Mouse (Mus musculus) stomach, embryonic 16.5 days (tissue): ENCODE measurements around the gene Pik3r5. TPM values are rescaled to one million over a fixed set of nuclear protein-coding genes. Genes with fewer than 3 reads are reported as not detected.

Experiments
- ATAC-seq: fragments of 200-750 bp; cut with Nextera tagmentation; 2 replicates; pipeline ENCODE4 v1.8.0; 2017; ENCODE audit warnings: moderate number of reproducible peaks, moderate TSS enrichment; ENCODE audit not compliant: insufficient read depth, low FRiP score
- H3K27ac ChIP-seq: fragments of 300-500 bp; sonication (generic); 2 replicates; pipeline ENCODE4 v1.5.1; 2014; ENCODE audit warnings: low read length
- H3K27me3 ChIP-seq: fragments of 300-500 bp; sonication (generic); 2 replicates; pipeline ENCODE4 v1.6.1; 2014; ENCODE audit warnings: low read length, control low read depth, mixed read lengths; ENCODE audit not compliant: control insufficient read depth, insufficient read depth
- H3K36me3 ChIP-seq: fragments of 300-500 bp; sonication (generic); 2 replicates; pipeline ENCODE4 v1.6.1; 2014; ENCODE audit warnings: low read length; ENCODE audit not compliant: control insufficient read depth, insufficient read depth
- H3K4me1 ChIP-seq: fragments of 300-500 bp; sonication (generic); 2 replicates; pipeline ENCODE4 v1.6.1; 2014; ENCODE audit warnings: low read length, control low read depth, mixed read lengths; ENCODE audit not compliant: control insufficient read depth, insufficient read depth
- H3K4me2 ChIP-seq: fragments of 300-500 bp; sonication (generic); 2 replicates; pipeline ENCODE4 v1.6.1; 2014; ENCODE audit warnings: low read depth, low read length, mixed read lengths
- H3K4me3 ChIP-seq: fragments of 300-500 bp; sonication (generic); replicated peaks from 2 replicates; pipeline ENCODE4 v1.5.1; 2014; ENCODE audit warnings: mild to moderate bottlenecking, low read length
- H3K9ac ChIP-seq: fragments of 300-500 bp; sonication (generic); 2 replicates; pipeline ENCODE4 v1.6.1; 2014; ENCODE audit warnings: low read length
- H3K9me3 ChIP-seq: fragments of 300-500 bp; sonication (generic); replicated peaks from 2 replicates; pipeline ENCODE4 v1.6.1; 2016; ENCODE audit warnings: low read length, control low read depth; ENCODE audit not compliant: control insufficient read depth
- WGBS: fragments of 180-500 bp; shearing (Covaris S2); extraction: QIAGEN DNeasy Blood & Tissue Kit; methylation state at CpG from one replicate; pipeline ENCODE4 v1.1.7; 2014; 5-methylcytosine and 5-hydroxymethylcytosine counted together
- polyA plus RNA-seq: library from polyadenylated mRNA; unstranded; fragments of >200 nt; fragmentation: Nextera tagmentation; extraction: Ambion mirVana; gene quantifications from 2 replicates; pipeline ENCODE4 v1.2.1, GENCODE M21; 2015

Pik3r5 gene
- polyA plus RNA-seq, 1 experiment from 2014 or later: 0.79 TPM

DNA sequence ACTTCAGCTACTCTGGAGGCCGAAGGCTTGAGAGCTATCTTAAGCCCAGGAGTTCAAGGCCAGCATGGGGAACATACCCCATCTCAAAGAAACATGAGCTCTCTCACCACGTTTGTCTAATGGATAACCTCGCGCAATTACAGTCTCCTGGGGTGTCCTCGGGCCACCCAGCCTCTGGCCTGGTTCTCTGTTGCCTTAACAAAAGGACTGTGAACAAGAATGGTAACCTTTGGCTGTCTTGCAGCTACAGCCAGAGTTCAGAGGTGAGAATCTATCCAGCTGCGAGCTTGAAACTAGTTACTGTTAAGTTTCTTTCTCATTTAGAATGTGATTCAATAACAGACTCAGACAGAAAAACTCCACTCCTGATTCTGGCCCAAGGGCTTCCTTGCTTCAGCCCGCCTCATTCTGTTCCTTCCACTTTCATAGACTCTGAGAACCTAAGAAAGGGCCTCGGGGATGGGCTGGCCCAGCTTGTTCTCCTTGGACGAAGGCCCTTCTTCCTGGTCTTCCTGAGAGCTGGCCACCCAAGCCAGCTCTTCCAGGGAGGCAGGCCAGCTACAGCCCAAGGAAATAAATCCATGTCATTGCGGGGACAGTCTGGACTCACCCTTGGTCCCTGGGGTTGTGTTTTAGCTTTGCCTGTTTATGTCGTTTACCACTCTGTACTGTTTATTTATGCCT lies 43.8 kb upstream of the Pik3r5 start:
- ATAC-seq: no peak

DNA sequence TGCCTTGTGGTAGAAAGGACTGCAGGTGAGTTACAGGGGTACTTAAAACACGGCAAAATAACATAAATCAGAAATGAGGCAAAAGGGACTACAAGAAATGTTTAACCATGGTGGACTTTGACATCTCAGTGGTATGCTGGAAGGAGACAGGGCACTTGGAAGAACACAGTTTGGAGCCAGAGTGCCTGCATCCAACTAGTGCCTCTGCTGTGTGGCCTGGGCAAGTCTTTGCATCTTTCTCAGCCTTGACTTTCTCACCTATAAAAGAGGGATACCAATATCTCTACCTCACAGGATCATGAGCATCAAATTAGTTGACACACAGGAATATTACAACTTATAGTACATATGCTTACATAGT lies 43.3 kb upstream of the Pik3r5 start:
- H3K9ac ChIP-seq: no peak overlapping the region
- ATAC-seq: no peak
- H3K9me3 ChIP-seq: no peaks in the 10 kb centered on the region
- 46% methylated on average over 1 of the region's 1 CpGs for WGBS
- H3K36me3 ChIP-seq: no peaks in the 10 kb centered on the region
- peaks cover 32% of the 10 kb centered on the region for H3K27me3 ChIP-seq
- H3K4me2 ChIP-seq: no peak overlapping the region
- H3K27ac ChIP-seq: no peak overlapping the region
- H3K4me3 ChIP-seq: no peak overlapping the region
- H3K4me1 ChIP-seq: peaks cover 16% of the 10 kb centered on the region

More for the DNA sequence above, 43.8 kb upstream of the Pik3r5 start:
- Histone ChIP-seq H3K36me3 (no peaks in the 10 kb centered on the region), H3K4me1 (peaks cover 16% of the 10 kb centered on the region), H3K9me3 (no peaks in the 10 kb centered on the region), H3K4me2 (no peak overlapping the region), H3K4me3 (no peak overlapping the region), H3K9ac (no peak overlapping the region), H3K27me3 (peaks cover 32% of the 10 kb centered on the region), H3K27ac (no peak overlapping the region)
- 63% methylated on average over 11 of the region's 11 CpGs for WGBS

DNA sequence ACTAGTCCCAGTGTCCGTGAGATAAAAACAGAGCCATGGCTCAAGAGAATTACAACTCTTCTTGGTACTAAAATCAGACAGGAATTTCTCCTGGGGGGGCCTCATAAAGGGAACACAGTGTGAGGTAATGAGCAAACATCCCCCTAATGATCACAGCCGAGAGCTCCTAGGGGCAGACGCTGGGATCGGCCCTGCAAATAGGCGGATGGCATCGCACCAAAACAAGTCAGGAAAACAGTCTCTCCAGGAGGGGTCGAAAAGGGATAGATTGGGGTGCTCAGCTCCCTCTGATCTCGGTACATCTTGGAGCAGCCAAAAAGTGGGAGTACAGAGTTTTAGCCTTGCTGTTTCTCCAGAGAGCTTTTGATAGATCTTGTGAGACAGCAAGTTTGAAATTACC lies 42.3 kb upstream of the Pik3r5 start:
- no peak for ATAC-seq
- H3K9me3 ChIP-seq: no peaks in the 10 kb centered on the region
- H3K36me3 ChIP-seq: no peaks in the 10 kb centered on the region
- no peak overlapping the region for H3K9ac ChIP-seq
- peaks cover 14% of the 10 kb centered on the region for H3K4me1 ChIP-seq
- WGBS: 22% methylated on average over 8 of the region's 8 CpGs
- H3K4me2 ChIP-seq: no peak overlapping the region
- H3K27me3 ChIP-seq: peaks cover 32% of the 10 kb centered on the region
- no peak overlapping the region for H3K27ac ChIP-seq
- no peak overlapping the region for H3K4me3 ChIP-seq

DNA sequence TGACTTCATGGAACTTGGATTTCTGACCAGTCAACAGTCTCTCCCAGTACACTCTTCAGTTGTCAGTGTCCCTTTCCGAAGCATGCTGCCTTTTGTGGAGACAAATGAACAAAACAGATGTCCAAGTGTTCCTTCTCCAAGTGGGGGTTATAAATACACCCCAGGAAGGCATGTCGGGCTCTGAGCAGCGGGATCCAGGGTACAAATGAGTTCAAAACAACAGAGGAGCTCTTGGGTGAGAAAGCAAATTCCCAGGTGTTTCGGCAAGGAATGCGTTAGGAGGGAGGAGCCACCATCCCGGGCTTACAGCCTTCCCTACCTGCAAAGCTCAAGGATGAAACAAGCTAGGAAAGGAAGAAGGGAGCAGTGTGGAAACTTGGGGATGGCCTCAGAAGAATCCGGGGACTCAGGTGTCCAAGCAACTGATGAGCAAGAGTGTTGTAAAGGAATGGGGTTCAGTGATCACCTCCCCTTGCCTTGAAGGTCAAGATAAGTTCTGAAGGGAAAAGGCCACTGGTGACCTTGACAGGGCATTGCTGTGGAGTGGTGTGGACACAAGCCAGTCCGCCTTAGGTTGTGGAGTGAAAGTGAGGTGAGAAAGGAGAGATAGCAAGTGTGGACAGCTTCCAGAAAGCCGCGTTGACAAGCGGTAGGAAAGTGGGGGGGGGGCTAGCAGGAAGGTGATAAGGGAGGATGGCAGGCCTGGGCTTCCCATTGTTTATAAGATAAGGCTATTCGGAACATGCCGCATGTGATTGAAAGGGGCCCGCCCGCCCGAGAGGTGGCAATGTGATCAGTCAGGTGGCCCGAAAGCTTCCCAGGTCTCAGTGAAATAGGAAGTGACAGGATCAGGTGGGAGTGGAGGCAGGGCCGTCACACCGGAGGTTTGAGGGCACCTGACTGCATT lies 41.3 kb upstream of the Pik3r5 start:
- H3K27ac ChIP-seq: no peak overlapping the region
- H3K4me1 ChIP-seq: peaks cover 4% of the 10 kb centered on the region
- no peak for ATAC-seq
- 16% methylated on average over 19 of the region's 19 CpGs for WGBS
- H3K4me2 ChIP-seq: no peak overlapping the region
- no peaks in the 10 kb centered on the region for H3K36me3 ChIP-seq
- H3K4me3 ChIP-seq: no peak overlapping the region
- H3K27me3 ChIP-seq: peaks cover 24% of the 10 kb centered on the region
- no peaks in the 10 kb centered on the region for H3K9me3 ChIP-seq
- H3K9ac ChIP-seq: no peak overlapping the region

DNA sequence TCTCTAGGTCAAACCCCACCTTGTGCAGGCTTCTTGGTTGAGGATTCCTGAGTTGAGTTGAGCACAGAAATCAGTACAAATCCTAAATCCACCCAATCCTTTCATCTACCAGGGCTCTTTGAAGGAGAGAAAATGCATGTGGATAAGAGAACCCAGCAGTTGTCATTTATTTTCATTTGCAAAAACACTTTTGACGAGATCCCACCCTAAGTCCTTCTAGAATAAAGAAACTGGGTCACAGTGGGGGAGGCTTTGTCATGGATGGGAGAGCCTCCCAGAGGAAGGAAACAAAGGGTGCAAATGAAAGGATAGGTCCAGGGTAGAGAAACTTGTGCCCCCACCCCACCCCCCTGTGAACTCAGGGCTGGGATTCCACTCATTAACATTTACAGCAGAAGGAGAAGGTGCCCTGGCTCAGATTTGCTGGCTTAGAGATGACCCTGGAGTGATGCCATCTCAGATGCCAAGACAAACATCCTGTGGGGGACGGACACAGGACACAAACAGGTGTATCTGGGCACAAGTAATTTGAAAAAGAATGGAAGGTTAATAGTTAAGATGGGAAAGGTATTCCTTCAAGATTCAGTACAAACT lies 37.9 kb upstream of the Pik3r5 start:
- Histone ChIP-seq H3K4me2 (no peak overlapping the region), H3K9ac (no peak overlapping the region), H3K27me3 (peaks cover 43% of the 10 kb centered on the region), H3K4me1 (no peaks in the 10 kb centered on the region; the same call in 1 of the 2 replicates), H3K4me3 (no peak overlapping the region), H3K9me3 (no peaks in the 10 kb centered on the region), H3K36me3 (no peaks in the 10 kb centered on the region), H3K27ac (no peak overlapping the region)
- no peak for ATAC-seq
- WGBS: 64% methylated on average over 2 of the region's 2 CpGs

DNA sequence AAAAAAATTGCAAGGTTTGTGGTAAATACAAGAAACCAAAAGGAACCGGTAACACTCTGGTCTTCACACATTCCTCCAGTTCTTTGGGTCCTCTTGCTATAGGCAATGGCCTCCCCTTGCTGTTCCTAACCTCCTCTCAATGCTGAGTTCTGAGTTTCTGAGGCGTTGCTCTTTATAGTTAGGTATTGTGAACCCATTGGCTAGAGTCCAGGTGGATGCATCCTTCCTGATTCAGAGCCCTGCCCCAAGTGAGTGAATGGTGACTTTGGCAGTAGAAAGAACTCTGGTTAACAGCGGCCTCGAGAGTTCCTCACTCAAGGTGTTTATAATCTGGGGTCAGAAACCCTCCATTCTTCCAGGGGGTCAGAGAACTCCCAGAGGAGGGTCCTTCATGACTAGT lies 37.2 kb upstream of the Pik3r5 start:
- no peak overlapping the region for H3K27ac ChIP-seq
- H3K9me3 ChIP-seq: no peaks in the 10 kb centered on the region
- WGBS: 49% methylated on average over 4 of the region's 4 CpGs
- no peak overlapping the region for H3K4me2 ChIP-seq
- no peak overlapping the region for H3K9ac ChIP-seq
- peaks cover 45% of the 10 kb centered on the region for H3K27me3 ChIP-seq
- no peak for ATAC-seq
- no peak overlapping the region for H3K4me3 ChIP-seq
- peaks cover 4% of the 10 kb centered on the region; the same call in 1 of the 2 replicates for H3K4me1 ChIP-seq
- H3K36me3 ChIP-seq: no peaks in the 10 kb centered on the region

DNA sequence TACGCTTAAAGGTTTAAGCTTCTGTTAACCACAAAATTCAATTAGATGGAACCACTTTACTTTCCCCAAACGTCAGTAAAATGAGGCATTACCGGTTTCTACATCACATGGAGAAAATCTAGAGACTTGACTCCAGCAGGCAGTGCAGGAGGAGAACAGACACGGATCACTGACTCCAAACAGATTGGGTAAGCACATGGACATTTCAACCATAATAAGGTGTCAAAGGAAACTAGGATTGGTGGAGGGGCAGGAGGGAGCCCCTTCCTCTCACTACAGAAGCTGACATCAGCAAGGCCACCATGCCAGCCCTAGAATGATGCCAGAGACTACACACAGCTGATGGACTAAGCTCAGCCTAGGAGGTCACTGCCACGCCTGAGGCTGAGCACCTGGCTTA lies 36.4 kb upstream of the Pik3r5 start:
- Histone ChIP-seq H3K9ac (no peak overlapping the region), H3K4me3 (no peak overlapping the region), H3K9me3 (no peaks in the 10 kb centered on the region), H3K27ac (no peak overlapping the region), H3K4me1 (peaks cover 4% of the 10 kb centered on the region; the same call in 1 of the 2 replicates), H3K27me3 (peaks cover 41% of the 10 kb centered on the region), H3K4me2 (no peak overlapping the region), H3K36me3 (no peaks in the 10 kb centered on the region)
- ATAC-seq: no peak
- 77% methylated on average over 5 of the region's 5 CpGs for WGBS

DNA sequence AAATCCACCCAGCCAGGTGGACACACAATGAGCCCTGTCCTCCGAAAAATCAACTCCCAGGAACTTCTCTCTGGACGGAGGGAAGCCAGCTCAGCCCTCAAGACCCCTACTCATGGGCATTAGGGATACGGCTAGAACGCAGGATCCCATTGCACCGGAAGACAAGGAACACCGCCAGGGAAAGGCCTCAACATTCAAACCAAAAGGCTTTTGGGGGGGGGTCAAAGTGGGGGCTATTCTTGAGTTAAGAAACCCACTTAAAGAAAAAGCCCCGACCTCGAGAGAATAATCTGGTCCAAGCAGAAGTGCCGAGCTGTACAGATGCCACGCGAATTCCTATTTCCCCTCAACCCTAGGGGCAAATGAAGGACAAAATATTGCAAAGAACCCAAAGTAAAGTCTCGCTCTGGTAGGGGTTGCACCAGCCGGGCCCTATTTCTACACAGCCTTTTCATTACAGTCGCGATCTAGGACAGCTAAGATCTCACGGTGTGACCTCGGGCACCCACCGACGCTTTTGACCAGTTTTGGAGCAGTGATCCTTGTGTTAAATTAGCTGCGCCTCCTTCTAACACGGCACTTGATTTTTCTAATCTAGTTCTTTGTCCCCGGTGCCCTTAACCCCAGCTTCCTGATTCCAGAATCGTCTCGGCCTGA lies 32.9 kb upstream of the Pik3r5 start:
- WGBS: 32% methylated on average over 24 of the region's 24 CpGs
- no peak for ATAC-seq
- Histone ChIP-seq H3K4me2 (peak overlapping the region; percentile 96), H3K27me3 (peaks cover 26% of the 10 kb centered on the region), H3K4me1 (0 out of 2 replicates have a peak, but pooled peaks cover 4% of the 10 kb centered on the region), H3K27ac (no peak overlapping the region), H3K9me3 (no peaks in the 10 kb centered on the region), H3K36me3 (no peaks in the 10 kb centered on the region), H3K9ac (peak overlapping the region; percentile 71), H3K4me3 (peak overlapping the region; percentile 53)
